10 mouse cellular contexts compared by ENCODE assay signal in genomic region chr12:79598496-79598895, GRCm38 (mm10).
DNase-seq lines count a peak whose midpoint lies in the region; TF ChIP-seq lines count a peak whose summit lies in the region.
"Had no signal": no experiment of that assay in that cellular context is flagged by ENCODE, and none has a peak within 500 bp of the region (broad histone marks: within the 10 kb centered on the region; RNA-seq: fewer than 3 reads in every experiment).

No protein-coding gene starts in this region.

- intact Hi-C loops in gastrocnemius, adult 2 months (cut with DNase I), result no loop called here

- no peak overlapping the region for H3K4me3 ChIP-seq in gastrocnemius, adult 2 months
- H3K4me3 ChIP-seq: megakaryocyte, embryonic 14.5 days had no signal

- DNase-seq in gastrocnemius, adult 2 months, result peak; percentile 32
- no peak for DNase-seq in gastrocnemius, postnatal 4 days (ENCODE audit: low spot score in 2 of 2)
- DNase-seq in embryo, embryonic 11 days, result peak; percentile 66
- DNase-seq in heart, postnatal 4 days, result peak; percentile 50
- DNase-seq in lung, postnatal 14 days, result peak; percentile 50
- DNase-seq in MN1 (ENCODE audit: low spot score), result no peak
- DNase-seq in thymus, postnatal 10 days (ENCODE audit: low spot score in 2 of 2), result no peak
- no peak for DNase-seq in layer of hippocampus, adult 9-10 months (ENCODE audit: low spot score)
- DNase-seq: retina, postnatal 1 day had no signal

- TF ChIP-seq CTCF in gastrocnemius, adult 2 months (IDR thresholded peaks at IDR 0.05), result no peak

- H3K27ac ChIP-seq in gastrocnemius, adult 2 months, result peak overlapping the region; percentile 83

Comparison
In these comparisons a context has a peak if more than half of its experiments do, and no peak if none do; other contexts are left out.
1. DNase-seq: peak in gastrocnemius, adult 2 months (single experiment), embryo, embryonic 11 days (single experiment), heart, postnatal 4 days (single experiment) and lung, postnatal 14 days (single experiment); none in gastrocnemius, postnatal 4 days (0 of 2), MN1 (single experiment), thymus, postnatal 10 days (0 of 2) and layer of hippocampus, adult 9-10 months (single experiment).